9 mouse cellular contexts compared by ENCODE assay signal in genomic region chr3:95174011-95174592, GRCm38 (mm10). TPM values are rescaled to one million over a fixed set of nuclear protein-coding genes. Genes with fewer than 3 reads are reported as not detected.
DNase-seq lines count a peak whose midpoint lies in the region; ATAC-seq lines count a peak whose summit lies in the region.
"Had no signal": no experiment of that assay in that cellular context is flagged by ENCODE, and none has a peak within 500 bp of the region (broad histone marks: within the 10 kb centered on the region; RNA-seq: fewer than 3 reads in every experiment).

No protein-coding gene starts in this region.

- peaks cover 6% of the 10 kb centered on the region for H3K27me3 ChIP-seq in hindbrain, embryonic 16.5 days (replicated peaks; ENCODE audit: control insufficient read depth, insufficient read depth, low read length)

- DNase-seq in WW6 (ENCODE audit: low read depth, low spot score): peak; percentile 70
- peak; percentile 79 to 93 for DNase-seq in cerebellum, postnatal 4 days (ENCODE audit: low spot score in 2 of 2)
- peak; percentile 84 to 86 for DNase-seq in gastrocnemius, adult 8-10 months (ENCODE audit: low spot score in 2 of 2)
- DNase-seq in layer of hippocampus, postnatal 36 days: peak; percentile 70 to 72
- peak; percentile 92 for DNase-seq in lung, postnatal 36 days
- DNase-seq in retina, postnatal 7 days (ENCODE audit: low read depth, low spot score): peak; percentile 65
- DNase-seq in urinary bladder, adult 2 months (ENCODE audit: low spot score): peak; percentile 59

- peaks cover 8% of the 10 kb centered on the region; the same call in 1 of the 2 replicates for H3K4me1 ChIP-seq in hindbrain, embryonic 16.5 days (ENCODE audit: control insufficient read depth, insufficient read depth, low read depth, low read length)

- H3K27ac ChIP-seq in hindbrain, embryonic 16.5 days (ENCODE audit: low read depth, low read length): no peak overlapping the region

- H3K9me3 ChIP-seq in hindbrain, embryonic 16.5 days (ENCODE audit: control insufficient read depth, low read length): no peaks in the 10 kb centered on the region

- H3K36me3 ChIP-seq in hindbrain, embryonic 16.5 days (ENCODE audit: control insufficient read depth, insufficient read depth, low read length): peaks cover 37% of the 10 kb centered on the region

- peak; percentile 53 for ATAC-seq in hindbrain, embryonic 16.5 days

- peak overlapping the region; percentile 49 for H3K4me2 ChIP-seq in hindbrain, embryonic 16.5 days (ENCODE audit: low read length)

- peak overlapping the region; percentile 50; the same call in 1 of the 2 replicates for H3K9ac ChIP-seq in hindbrain, embryonic 16.5 days (ENCODE audit: low read depth, low read length)

- 0 out of 2 replicates have a peak overlapping the region, but pooled peaks have one; percentile 1 for H3K4me3 ChIP-seq in hindbrain, embryonic 16.5 days (ENCODE audit: low read length)
- H3K4me3 ChIP-seq: myocyte had no signal

- WGBS in hindbrain, embryonic 16.5 days: 14% methylated on average over 16 of the region's 16 CpGs

RNA-seq across cellular contexts. Expression of gene Sema6c, which starts 13.8 kb away (rescaled TPM):
- 10 to 100 TPM; 67.3 to 91.3 (median 87.4) TPM for total RNA-seq in gastrocnemius, adult 8-10 months (2022)
- polyA plus RNA-seq in hindbrain, embryonic 16.5 days (2015; fragmentation: Nextera tagmentation; extraction: Ambion mirVana): 15.2 and 21.8 TPM in 2 replicates
- 10 to 100 TPM; 36.1 to 41.0 TPM for total RNA-seq in layer of hippocampus, postnatal 36 days (2021)
- 4.2 and 5.8 TPM in 2 replicates for polyA plus RNA-seq in urinary bladder, adult 2 months (2012; rRNA removed)

RNA-seq across cellular contexts. Expression of gene Tnfaip8l2, which starts 31.9 kb away (rescaled TPM):
- under 1 TPM; 0.25 to 0.35 (median 0.29) TPM for total RNA-seq in gastrocnemius, adult 8-10 months (2022)
- 3.0 and 3.3 TPM in 2 replicates for polyA plus RNA-seq in hindbrain, embryonic 16.5 days (2015; fragmentation: Nextera tagmentation; extraction: Ambion mirVana)
- total RNA-seq in layer of hippocampus, postnatal 36 days (2021): 1 to 10 TPM; 1.2 to 1.6 TPM
- polyA plus RNA-seq in urinary bladder, adult 2 months (2012; rRNA removed): 8.5 and 8.7 TPM in 2 replicates

RNA-seq across cellular contexts. Expression of gene Lysmd1, which starts 40.2 kb away (rescaled TPM):
- 1 to 10 TPM; 6.3 to 8.2 (median 7.3) TPM for total RNA-seq in gastrocnemius, adult 8-10 months (2022)
- 51.9 and 52.3 TPM in 2 replicates for polyA plus RNA-seq in hindbrain, embryonic 16.5 days (2015; fragmentation: Nextera tagmentation; extraction: Ambion mirVana)
- total RNA-seq in layer of hippocampus, postnatal 36 days (2021): 10 to 100 TPM; 16.8 to 18.1 TPM
- polyA plus RNA-seq in urinary bladder, adult 2 months (2012; rRNA removed): 10.4 and 11.0 TPM in 2 replicates

RNA-seq across cellular contexts. Expression of gene Scnm1, which starts 40.3 kb away (rescaled TPM):
- 10 to 100 TPM; 24.9 to 37.2 (median 33.4) TPM for total RNA-seq in gastrocnemius, adult 8-10 months (2022)
- 83.2 and 83.6 TPM in 2 replicates for polyA plus RNA-seq in hindbrain, embryonic 16.5 days (2015; fragmentation: Nextera tagmentation; extraction: Ambion mirVana)
- 10 to 100 TPM; 49.5 to 50.4 TPM for total RNA-seq in layer of hippocampus, postnatal 36 days (2021)
- polyA plus RNA-seq in urinary bladder, adult 2 months (2012; rRNA removed): 84.2 and 90.2 TPM in 2 replicates

RNA-seq across cellular contexts. Expression of gene Gabpb2, which starts 43.6 kb away (rescaled TPM):
- total RNA-seq in gastrocnemius, adult 8-10 months (2022): 1 to 10 TPM; 7.2 to 9.1 (median 7.6) TPM
- polyA plus RNA-seq in hindbrain, embryonic 16.5 days (2015; fragmentation: Nextera tagmentation; extraction: Ambion mirVana): 2.4 and 3.0 TPM in 2 replicates
- total RNA-seq in layer of hippocampus, postnatal 36 days (2021): 10 to 100 TPM; 13.9 to 18.1 TPM
- polyA plus RNA-seq in urinary bladder, adult 2 months (2012; rRNA removed): 21.4 and 21.9 TPM in 2 replicates
